Mouse (Mus musculus): ENCODE measurements around the gene Lysmd1. TPM values are rescaled to one million over a fixed set of nuclear protein-coding genes. Genes with fewer than 3 reads are reported as not detected.

Gene Lysmd1
- polyA plus RNA-seq, 1 experiment = 5.6 TPM

GRCm38 (mm10) chr3:95184796-95185577, 51.1 kb downstream of the Lysmd1 start:
- no peak for TF ChIP-seq GATA1 (IDR thresholded peaks at IDR 0.05; ENCODE audit: low read length)

DNA sequence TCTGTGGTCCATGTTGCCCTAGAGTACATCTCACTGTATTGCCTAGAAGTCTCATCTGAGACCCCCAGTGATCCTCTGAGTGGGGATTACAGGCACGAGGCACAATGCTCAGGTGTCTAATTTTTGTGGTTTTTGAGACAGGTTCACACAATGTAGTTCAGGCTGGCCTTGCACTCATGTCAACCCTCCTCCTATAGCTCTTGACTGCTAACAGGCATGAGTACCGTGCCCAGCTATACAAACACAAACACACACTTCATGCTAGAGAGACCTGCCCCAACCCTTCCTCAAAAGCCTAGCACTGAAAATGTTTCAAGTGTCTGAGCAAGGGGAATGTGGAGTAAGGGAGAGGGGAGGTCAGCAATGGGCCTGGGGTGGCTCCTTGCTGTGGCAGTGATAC, 52.2 kb downstream of the Lysmd1 start:
- no peak for TF ChIP-seq GATA1 (IDR thresholded peaks at IDR 0.05; ENCODE audit: low read length)

- TF ChIP-seq GATA1 (IDR thresholded peaks at IDR 0.05; ENCODE audit: low read length) = no peak
Observed at GRCm38 (mm10) chr3:95186888-95187287, 53.0 kb downstream of the Lysmd1 start.

Other genes starting within 250 kb of the Lysmd1 start
- 363 and 481 TPM in 2 replicates for gene Psmb4, start 247.1 kb upstream of the Lysmd1 start, polyA plus RNA-seq (2012)
- gene Selenbp1, start 201.0 kb upstream of the Lysmd1 start, polyA plus RNA-seq (2012) = 15.2 and 71.3 TPM in 2 replicates
- 12.5 and 12.6 TPM in 2 replicates for gene Rfx5, start 180.0 kb upstream of the Lysmd1 start, polyA plus RNA-seq (2012)
- gene Pi4kb, start 159.4 kb upstream of the Lysmd1 start, polyA plus RNA-seq (2012) = 9.8 and 11.2 TPM in 2 replicates
- 69.4 and 75.7 TPM in 2 replicates for gene Zfp687, start 118.6 kb upstream of the Lysmd1 start, polyA plus RNA-seq (2012)
- 165 and 202 TPM in 2 replicates for gene Psmd4, start 91.5 kb upstream of the Lysmd1 start, polyA plus RNA-seq (2012)
- 24.3 and 27.7 TPM in 2 replicates for gene Pip5k1a, start 27.2 kb upstream of the Lysmd1 start, polyA plus RNA-seq (2012)
- 298 and 449 TPM in 2 replicates for gene Vps72, start 23.1 kb upstream of the Lysmd1 start, polyA plus RNA-seq (2012)
- gene Tmod4, start 9.6 kb upstream of the Lysmd1 start, polyA plus RNA-seq (2012) = 0.24 and 0.26 TPM in 2 replicates
- 5.1 and 6.4 TPM in 2 replicates for gene Scnm1, start 77 bp upstream of the Lysmd1 start, polyA plus RNA-seq (2012)
- not detected in 2 replicates for gene Tnfaip8l2, start 8.3 kb downstream of the Lysmd1 start, polyA plus RNA-seq (2012)
- gene Sema6c, start 26.4 kb downstream of the Lysmd1 start, polyA plus RNA-seq (2012) = 1.6 and 2.4 TPM in 2 replicates
- gene Gabpb2, start 83.8 kb downstream of the Lysmd1 start, polyA plus RNA-seq (2012) = 3.0 and 3.9 TPM in 2 replicates
- 142 and 147 TPM in 2 replicates for gene Cdc42se1, start 94.6 kb downstream of the Lysmd1 start, polyA plus RNA-seq (2012)
- 2.4 and 4.8 TPM in 2 replicates for gene Mllt11, start 98.1 kb downstream of the Lysmd1 start, polyA plus RNA-seq (2012)
- not detected in 2 replicates for gene Gm128, start 107.5 kb downstream of the Lysmd1 start, polyA plus RNA-seq (2012)
- not detected in 2 replicates for gene Bnipl, start 117.1 kb downstream of the Lysmd1 start, polyA plus RNA-seq (2012)
- gene Mindy1, start 147.3 kb downstream of the Lysmd1 start, polyA plus RNA-seq (2012) = 82.1 and 111 TPM in 2 replicates
- 2.4 and 3.3 TPM in 2 replicates for gene Prune1, start 148.0 kb downstream of the Lysmd1 start, polyA plus RNA-seq (2012)
- gene Anxa9, start 173.1 kb downstream of the Lysmd1 start, polyA plus RNA-seq (2012) = 0.97 and 1.0 TPM in 2 replicates
- gene Cers2, start 180.7 kb downstream of the Lysmd1 start, polyA plus RNA-seq (2012) = 461 and 746 TPM in 2 replicates
- 54.7 and 74.2 TPM in 2 replicates for gene Setdb1, start 223.1 kb downstream of the Lysmd1 start, polyA plus RNA-seq (2012)